Mouse (Mus musculus) layer of hippocampus, adult 9-10 months (tissue): ENCODE measurements around the gene Ube2e1.
"Not testable (repeated sequence)": the region's sequence is repeated elsewhere in the genome, so short reads cannot be mapped to it uniquely, and the experiment has no call there.

Experiments
- DNase-seq: peaks from one replicate; pipeline ENCODE4 v3.0.0; 2022; ENCODE audit warnings: low spot score

Ube2e1 gene

GRCm38 (mm10) chr14:18241786-18242185 is 89.9 kb downstream of the Ube2e1 start:
- no peak for DNase-seq

- DNase-seq, result no peak
These were observed 91.5 kb downstream of the Ube2e1 start for GRCm38 (mm10) chr14:18240132-18240531.

- peak; percentile 97 for DNase-seq
These were observed 92.6 kb downstream of the Ube2e1 start, which contains the start of gene Nr1d2 for GRCm38 (mm10) chr14:18238750-18239731. Gene Nr1d2, minus strand, starts transcription at chr14:18239127.

GRCm38 (mm10) chr14:18238131-18238749 is 93.4 kb downstream of the Ube2e1 start:
- peak; percentile 97 for DNase-seq

- DNase-seq, result no peak
These were observed 94.3 kb downstream of the Ube2e1 start for GRCm38 (mm10) chr14:18237381-18237780.

GRCm38 (mm10) chr14:18236496-18237235 is 95.0 kb downstream of the Ube2e1 start:
- not testable (repeated sequence) for DNase-seq

GRCm38 (mm10) chr14:18233981-18234960 is 97.4 kb downstream of the Ube2e1 start:
- no peak for DNase-seq

- DNase-seq, result no peak
These were observed 98.6 kb downstream of the Ube2e1 start for GRCm38 (mm10) chr14:18233076-18233475.
